Mouse (Mus musculus): ENCODE data around the gene Il34.

The Il34 gene

DNA sequence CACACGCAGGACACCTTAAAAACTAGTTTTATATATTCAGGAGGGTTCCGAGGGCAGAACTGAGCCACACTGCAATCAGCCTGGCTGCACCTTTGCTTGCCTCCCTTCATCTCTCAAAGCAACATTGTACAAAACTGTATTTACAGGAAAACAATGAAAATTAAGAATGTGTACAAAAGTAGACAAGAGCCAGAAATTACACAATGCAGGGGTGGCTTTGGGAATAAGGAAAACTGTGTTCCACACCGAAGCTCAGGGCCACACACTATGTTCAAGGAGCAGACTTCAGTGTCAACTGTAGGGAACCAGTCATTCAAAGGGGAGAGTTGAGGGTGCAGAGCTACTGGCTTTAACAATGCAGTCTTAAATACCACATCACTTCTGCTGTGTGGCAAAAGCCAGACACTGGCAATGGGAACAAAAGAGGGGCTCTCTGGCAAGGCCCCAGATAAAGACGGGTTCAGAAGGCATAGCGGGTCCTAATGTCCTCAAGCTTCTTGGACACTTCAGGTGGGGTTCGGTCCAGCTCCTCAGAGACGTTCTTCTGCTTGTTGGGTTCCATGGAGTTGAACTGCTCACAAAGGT, 4.8 kb upstream of the Il34 start:
- WGBS = 72% methylated on average over 7 of the region's 7 CpGs

DNA sequence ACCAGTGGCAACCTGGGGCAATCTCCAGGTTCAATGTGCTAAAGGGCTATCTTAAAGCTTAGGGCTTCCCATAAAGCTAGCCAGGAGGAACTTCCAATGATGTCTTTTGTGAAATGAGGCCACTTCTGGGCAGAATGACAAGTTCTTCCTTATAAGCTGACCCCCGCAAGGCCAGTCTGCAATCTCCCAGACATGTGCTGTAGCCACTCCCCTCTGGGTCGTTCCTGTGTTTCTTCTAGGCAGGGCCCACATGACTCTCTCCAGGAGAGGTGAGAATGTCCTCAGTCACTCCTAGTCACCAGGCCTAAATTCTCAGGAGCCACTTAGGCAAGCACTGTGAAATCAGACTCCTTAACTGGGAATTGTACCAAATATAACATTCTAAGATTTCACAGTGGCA, 4.1 kb upstream of the Il34 start:
- WGBS = 43% methylated on average over 2 of the region's 2 CpGs

DNA sequence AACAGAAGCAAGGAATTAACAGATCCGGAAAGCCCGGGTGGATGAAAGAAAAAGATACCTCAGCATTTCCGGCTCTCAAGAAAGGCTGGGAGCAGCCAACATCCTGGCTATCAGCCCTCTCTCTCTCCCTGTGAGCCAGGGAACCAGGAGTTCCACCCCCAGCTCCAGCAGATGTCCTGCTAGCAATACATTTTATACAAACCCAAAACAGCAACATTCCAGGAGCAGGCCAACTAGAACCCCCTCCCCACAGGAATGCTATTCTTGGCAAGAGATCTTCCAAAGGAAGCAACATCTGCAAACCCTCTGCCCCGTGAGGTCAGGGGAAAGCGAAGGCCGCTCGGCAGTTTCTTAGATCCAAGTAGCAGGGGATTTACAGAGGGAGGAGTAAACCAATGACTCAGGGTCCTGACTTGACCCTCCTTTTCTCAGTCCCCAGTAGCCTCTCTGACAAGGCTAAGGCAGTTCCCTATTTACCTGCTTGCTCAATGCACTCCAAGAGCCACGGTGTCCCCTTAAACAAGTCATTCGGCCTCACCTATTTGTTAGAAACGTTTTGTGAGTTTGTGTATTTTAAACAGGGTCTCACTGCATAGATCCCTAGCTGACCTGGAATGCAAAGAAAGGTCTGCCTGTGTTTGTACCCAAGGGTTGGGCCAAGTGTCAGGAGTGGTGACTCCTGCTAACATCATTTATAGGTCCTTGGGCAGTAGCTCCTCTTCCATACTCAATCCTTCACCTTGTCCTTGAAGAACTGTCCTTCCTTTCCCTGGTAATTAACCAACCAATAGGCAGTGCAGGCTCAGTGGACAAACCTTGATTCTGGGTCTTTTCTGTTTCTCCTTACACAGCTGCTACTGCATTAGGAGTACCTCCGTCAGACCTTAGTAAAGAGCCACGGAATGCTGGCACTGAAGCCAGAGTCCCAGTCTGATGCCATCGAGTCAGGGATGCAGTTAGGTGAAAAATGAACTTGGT, 3.1 kb upstream of the Il34 start:
- 46% methylated on average over 13 of the region's 13 CpGs for WGBS

DNA sequence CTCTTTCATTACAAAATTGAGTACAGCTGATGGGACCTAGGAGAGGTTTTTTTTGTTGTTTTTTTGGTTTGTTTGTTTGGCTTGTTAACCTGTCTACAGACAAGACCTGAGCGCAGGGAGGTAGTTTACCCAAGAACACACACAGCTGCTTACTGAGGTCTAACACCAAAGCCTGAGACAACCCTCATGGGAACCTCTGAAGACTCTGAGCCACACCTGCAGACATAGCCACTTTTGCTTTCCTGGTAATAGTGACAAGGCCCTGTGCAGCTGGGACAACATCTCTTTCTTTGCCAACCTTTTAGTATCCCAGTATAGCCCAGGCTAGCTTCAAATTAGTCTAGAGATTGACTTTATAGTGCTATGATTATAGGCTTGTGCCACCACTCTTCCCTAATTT, 422 bp upstream of the Il34 start:
- 96% methylated on average over 1 of the region's 1 CpGs for WGBS

DNA sequence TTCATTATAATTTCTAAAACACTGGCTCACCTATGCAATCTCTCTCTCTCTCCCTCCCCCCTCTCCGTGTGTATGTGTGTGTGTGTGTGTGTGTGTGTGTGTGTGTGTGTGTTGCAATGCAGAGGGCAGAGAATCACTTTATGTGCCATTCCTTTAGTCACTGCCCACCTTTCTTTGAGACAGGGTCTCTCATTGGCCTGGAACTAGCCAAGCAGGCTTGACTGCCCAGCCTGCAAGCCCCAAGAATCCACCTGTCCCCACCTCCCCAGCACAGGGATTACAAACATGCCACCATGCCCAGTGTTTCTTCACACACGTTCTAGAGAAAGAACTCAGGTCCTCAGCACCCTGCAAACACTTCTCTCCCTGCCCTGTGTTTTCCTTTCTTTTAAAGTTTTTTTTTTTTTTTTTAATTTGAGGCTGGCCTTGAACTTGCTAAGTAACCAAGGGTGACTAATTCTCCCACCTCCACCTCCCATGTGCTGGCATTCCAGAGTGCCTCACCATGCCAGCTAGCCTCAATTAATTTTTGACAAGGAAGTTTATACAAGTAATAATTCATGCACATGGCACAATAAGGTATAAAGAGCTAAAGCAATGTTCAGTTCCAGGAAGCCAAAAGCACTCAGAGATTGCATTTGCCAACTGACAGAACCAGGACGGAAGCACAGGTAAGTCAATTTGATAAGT, 754 bp downstream of the Il34 start:
- WGBS = 61% methylated on average over 3 of the region's 3 CpGs

DNA sequence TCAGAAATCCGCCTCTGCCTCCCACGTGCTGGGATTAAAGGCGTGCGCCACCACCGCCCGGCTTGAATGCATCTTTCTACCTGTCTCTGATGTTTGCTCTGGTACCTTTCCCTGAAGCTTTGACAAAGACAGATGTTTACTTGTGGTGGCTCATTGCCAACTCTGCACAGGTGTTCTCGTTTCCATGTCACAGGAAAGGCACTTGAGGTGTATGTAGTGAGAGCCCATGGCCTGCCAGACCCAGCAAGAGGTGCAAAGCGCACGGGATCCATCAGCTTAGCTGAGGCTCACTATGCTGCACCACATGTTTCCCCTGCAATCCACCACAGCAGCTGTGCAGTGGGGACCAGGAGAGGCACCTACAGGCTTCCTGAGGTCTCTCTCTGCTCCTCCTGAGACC, 1.9 kb downstream of the Il34 start:
- 89% methylated on average over 9 of the region's 9 CpGs for WGBS

DNA sequence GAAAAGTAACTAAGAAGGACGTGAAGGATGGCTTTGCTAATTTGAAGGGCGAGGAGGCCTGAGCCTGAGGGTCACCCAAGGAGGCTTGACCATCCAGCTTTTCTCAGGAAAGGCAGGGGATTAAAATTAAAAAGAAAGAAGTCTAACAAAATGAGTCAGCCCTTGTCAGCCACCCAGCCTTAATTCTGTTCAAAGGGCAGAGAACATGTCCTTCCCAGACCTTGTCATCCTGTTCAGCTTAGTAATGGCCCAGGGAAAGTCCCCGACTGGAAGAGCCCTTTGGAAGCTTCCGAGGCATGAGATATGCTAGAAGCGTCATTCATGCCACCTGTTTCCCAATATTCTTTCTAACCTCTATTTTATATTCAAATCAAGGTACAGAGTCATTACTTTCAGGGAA, 2.7 kb downstream of the Il34 start:
- WGBS = 87% methylated on average over 5 of the region's 5 CpGs

DNA sequence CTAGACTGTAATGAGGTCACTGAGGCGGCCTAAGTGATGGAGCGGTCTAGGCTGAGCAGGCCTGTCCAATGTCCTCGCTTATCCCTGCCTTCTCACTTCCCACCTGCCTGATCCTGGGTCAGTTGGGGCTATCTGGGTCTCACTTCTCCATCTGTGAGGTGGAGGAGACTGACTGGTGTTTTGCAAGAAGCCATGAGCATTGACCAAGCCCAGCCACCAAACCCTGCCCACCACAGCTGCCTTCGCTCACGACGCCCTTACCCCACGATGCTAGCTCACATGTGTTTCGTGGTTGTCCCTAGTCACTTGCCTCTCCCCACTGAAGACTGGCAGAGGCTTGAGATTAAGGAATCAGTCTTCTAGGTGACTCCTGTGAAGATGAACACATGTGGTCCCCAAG, 8.6 kb downstream of the Il34 start:
- WGBS = 96% methylated on average over 8 of the region's 8 CpGs

DNA sequence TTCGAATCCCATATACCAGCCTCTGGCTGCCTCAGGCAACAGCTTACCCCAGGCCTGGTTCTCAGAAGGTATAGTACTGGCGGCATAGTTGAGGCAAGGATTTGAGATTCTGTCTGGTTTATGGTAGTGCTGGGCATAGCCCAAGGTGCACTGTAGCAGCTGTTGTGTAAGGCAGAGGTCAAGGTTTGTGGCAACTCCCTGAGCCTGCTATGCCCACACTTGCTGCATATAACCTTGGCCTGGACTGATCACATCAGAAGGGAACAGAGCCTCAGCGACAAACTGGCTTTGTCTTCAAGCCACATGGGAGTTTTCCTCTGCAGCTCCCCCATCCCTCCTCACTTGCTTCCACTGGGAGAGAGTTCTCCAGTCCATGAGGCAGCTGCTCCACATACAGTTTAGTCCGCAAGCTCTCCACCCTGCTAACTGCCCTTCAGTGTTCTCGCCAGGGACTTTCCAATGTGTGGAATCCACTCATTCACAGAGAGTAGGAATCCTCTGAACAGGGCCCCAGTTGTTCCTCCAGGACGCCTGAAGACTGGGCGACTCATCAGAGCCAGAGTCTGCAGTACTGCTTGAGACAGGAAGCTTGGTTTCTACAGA, 11.3 kb downstream of the Il34 start:
- 79% methylated on average over 7 of the region's 7 CpGs for WGBS

DNA sequence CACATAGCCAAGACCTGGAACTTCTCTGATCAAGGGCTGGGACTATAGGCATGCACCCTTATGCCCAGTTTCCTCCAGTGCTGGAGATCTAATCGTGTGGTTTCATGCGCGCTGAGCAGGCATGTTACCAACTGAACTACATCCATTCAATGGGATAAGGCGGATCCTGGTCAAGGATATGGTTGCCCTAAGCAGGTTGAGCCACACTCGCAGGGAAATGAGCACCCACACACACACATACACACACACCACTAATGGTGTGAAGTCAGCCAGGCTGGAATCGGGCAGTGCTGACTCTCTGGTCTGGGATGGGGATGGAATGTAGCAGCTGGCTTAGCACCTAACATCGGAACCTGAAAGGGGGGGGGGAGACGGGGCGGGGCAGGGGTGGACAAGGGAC, 11.8 kb downstream of the Il34 start:
- WGBS = 82% methylated on average over 9 of the region's 9 CpGs

DNA sequence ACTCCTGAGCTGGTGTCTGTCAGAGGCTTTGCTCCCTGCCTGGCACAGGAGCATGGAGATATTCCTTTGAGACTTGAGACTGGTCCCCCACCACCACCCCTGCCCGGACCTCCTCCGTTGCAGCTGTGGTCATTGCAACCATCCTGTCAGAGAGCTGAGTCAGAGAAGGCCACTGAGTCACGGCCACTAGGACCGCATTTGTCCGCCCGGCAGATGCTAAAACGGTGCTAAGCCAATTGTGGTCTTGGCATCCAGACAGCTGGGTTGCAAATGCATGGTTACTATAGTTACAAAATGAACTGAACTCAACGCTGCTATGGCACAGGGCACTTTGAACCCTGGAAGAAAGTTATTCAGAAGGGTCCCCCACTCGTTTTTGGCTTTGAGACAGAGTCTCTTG, 12.2 kb downstream of the Il34 start:
- WGBS = 27% methylated on average over 9 of the region's 9 CpGs

DNA sequence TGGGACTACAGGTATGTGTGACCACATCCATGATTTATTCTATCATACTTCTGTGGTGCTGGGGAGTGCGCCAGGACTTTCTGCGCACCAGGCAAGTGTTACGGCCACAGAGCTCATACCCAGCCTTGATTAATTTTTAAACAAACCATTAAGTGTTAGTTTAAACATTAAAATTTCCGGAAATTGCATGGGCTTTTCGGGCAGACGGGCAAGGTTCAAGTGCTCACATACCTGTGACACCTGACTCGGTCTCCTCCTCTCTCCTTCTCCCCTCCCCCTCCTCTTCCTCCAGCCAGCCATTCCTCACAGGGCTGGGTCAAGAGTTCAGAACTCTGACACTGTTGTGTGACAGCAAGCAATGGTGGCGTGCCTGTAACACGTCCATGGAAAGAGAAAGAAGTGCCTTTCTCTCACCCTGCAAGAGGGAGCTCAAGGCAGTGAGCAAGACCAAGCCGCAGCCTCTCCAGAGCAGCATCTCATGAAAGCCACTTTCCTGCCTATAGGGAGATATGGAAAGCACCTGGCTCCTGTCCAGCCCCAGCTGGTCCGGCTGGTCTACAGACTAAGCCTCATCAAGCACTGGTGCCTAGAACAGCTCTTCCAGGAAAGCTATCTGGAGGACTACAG, 13.0 kb downstream of the Il34 start:
- 74% methylated on average over 11 of the region's 11 CpGs for WGBS

DNA sequence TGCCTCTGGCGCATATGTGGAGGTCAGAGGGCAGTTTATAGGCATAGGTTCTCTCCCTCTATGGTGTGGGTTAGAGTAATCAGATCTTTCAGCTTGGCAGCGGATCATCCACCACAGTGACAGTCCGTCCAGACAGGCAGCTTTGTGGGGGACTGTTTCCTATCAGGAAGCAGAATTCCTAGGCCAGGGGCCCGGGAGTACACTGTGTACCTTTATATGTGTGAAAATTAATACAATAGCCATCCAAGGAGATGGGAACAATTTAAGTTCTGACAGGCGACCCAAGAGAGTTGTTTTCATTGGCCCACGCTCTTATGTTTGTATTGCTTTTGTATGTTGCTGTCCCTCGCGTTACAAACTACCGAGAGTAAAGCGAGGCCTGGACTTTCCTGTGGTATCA, 14.6 kb downstream of the Il34 start:
- 78% methylated on average over 10 of the region's 10 CpGs for WGBS

DNA sequence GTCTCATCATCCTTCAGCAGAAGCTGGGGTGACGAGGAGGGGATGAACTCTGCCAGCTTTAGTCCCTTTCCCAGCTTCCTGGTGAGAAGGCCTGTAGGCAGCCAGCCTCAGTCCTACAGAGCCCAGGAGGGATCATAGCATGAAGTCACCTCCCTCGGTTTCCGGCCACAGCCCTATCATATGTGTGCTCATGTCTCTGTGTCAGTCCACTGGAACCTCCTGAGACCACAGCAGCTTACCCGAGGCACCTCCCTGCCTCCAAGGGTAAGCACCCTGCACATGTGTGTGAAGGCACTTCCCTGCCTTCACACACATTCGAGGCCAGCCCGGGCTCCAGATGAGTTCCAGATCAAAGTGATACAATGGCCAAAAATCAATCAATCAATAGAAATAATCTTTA, 15.5 kb downstream of the Il34 start:
- WGBS = 85% methylated on average over 6 of the region's 6 CpGs

DNA sequence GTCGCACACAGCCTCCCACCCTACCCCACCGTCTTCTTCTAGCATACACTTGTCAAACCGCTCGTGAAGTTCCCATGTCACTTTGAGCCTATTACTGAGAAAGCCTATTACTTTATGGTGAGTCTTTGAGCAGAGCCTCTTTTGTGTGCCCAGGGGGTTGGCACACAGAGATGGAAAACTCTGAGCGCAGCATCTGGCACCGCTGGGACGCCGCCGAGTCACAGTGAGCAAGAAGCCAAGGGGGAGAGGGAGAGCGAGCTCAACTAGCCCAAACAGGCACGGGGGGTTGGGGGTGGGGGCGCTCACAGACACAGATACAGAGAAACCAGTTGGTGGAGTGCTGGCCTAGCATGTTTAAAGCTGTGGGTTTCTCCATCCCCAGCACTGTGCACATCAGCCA, 16.2 kb downstream of the Il34 start:
- WGBS = 58% methylated on average over 12 of the region's 12 CpGs

DNA sequence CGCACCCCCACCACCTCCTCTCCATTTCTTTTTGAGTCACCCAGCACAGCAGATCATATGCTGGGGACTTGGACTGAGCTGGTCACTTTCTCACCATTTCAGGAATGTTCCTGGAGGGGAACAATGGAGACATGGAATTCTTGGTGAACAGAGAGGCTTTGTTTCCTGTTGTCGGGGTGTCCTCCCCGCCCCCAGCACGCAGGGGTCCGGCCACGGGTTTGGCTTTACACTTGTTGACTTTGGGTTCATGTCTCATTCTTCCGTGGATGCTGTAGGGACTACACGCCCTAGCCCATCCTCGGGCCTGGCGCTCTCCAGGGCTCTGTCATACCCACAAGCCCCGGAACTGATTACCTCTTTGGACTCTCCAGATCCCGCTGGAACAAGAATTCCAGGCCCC, 16.7 kb downstream of the Il34 start:
- WGBS = 73% methylated on average over 12 of the region's 12 CpGs

DNA sequence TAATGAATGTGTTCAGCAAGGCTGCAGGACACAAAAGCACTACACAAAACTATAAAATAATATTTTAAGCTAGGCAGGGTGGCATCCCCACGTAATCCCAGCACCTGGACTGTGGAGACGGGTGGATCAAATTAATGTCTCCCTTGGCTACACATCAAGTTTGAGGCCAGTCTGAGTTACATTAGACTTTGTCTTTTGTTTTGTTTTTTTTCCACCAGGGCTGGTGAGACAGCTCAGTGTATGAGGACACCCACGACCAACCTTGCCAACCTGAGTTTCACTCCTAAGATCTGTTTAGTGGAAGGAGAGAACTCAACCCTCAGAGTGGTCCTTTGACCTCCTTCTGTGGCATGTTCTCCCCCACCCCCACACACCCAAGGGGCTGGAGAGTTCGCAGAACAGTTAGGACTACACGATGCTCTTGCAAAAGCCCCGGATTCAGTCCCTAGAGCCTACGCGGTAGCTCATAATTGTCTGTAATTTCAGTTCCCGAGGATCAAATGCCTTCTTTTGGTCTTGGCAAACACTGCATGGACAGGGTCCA, 18.2 kb downstream of the Il34 start:
- 87% methylated on average over 9 of the region's 9 CpGs for WGBS

DNA sequence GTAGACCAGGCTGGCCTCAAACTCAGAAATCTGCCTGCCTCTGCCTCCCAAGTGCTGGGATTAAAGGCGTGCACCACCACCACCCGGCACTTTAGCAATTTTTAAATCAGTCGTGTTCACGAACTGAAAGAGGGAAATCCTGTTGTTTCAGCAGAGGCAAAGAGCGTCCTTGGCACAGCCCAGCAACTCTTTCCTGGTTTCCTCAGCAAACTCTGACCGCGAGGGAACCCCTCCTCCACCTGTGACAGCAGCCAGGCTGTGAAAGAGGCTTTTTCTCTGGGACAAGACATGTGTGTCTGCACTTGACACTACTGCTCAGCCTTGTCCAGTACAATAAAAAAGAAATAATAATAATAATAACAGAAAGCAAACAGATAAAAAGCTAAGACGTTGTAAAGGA, 18.8 kb downstream of the Il34 start:
- WGBS = 63% methylated on average over 8 of the region's 8 CpGs

DNA sequence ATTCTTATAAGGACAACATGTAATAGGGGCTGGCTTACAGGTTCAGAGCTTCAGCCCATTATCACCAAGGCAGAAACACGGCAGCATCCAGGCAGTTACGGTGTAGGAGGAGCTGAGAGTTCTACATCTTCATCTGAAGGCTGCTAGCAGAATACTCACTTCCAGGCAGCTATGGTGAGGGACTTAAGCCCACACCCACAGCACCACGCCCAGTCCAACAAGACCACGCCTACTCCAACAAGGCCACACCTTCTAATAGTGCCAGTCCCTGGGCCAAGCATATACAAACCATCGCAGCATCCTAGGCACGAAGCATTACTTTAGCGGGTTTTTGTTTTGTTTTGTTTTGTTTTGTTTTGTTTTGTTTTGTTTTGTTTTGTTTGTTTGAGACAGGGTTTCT, 19.2 kb downstream of the Il34 start:
- WGBS = 74% methylated on average over 7 of the region's 7 CpGs

DNA sequence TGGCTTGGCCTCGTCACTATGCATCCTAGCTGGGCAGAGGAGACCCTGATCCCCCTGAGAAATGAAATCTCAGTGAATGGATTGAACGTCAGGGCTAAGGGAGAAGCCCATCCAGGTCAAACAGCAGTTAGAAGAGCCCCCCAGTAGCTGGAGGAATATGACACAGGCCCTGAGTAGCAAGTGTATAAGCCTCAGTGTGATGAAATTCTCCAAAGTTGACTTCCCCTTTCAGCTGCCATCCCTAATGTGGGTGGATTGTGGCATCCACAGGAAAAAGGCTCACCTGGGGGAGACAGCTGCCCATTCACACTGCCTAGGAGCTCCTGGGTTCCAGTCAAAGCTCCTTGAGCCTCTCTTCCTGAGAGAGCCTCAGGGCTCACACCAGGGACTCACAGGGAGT, 20.4 kb downstream of the Il34 start:
- WGBS = 88% methylated on average over 2 of the region's 2 CpGs

DNA sequence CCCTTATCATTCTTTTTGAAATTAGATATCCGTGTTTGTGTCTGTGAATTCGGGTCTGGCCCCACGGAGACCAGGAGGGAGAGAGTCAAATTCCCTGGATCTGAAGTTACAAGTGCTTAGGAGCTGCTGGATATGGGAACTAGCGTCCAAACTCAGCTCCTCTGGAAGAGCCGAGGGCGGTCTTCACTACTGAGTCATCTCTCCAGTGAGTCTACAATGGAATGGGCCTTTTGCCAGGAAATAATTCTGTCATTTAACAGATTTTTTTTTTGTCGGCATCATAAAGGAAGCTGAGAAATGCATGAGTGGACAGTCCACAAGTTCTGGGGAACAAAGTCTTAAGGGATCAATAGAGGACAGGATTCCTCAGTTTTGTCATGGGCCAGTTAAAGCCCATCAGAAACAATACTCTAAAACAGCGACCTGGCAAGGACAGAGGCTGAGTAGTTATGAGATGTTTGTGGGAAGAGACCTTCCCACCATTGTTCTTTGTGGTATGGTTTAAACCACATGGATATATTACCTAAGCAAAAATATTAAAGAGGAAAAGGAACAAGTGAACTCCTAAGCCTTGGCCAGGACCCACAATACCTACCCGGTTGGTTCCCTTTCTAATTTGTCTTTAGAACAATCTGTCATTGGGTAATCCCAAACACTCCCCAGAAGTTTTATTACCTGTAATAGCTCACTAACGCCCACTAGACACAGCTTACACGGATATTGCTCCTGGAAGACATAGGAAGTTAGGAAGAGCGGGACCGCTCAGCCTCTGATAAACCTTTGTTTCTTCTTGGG, 25.6 kb downstream of the Il34 start:
- 69% methylated on average over 13 of the region's 13 CpGs for WGBS
